Mouse (Mus musculus) spleen, adult 2 months (tissue): ENCODE measurements around the gene Sec31a.

Experiments used
- CTCF ChIP-seq: fragments of 200-500 bp; IDR thresholded peaks from 2 replicates; pipeline ENCODE4 v1.5.1; 2011; ENCODE audit warnings: mild to moderate bottlenecking, inconsistent platforms; ENCODE audit not compliant: insufficient read depth, insufficient read length, insufficient replicate concordance; ENCODE audit errors: extremely low read depth
- POLR2A ChIP-seq: fragments of 200-500 bp; IDR thresholded peaks from 2 replicates; pipeline ENCODE4 v1.6.1; 2011; ENCODE audit warnings: low read depth, low read length, inconsistent platforms

GRCm38 (mm10) chr5:100437917-100438316 is 21.9 kb upstream of the Sec31a start:
- TF ChIP-seq CTCF (no peak), POLR2A (no peak)
